Mouse (Mus musculus): Measurements from ENCODE around the gene Pde4c.

GRCm38 (mm10) chr8:70697366-70698250 lies 25.9 kb upstream of the Pde4c start:
- no peak for TF ChIP-seq POLR2A (IDR thresholded peaks at IDR 0.05; ENCODE audit: insufficient read length, low read depth)
- no peak for TF ChIP-seq MYOG (IDR thresholded peaks at IDR 0.05; ENCODE audit: control insufficient read depth in 1 of 3, insufficient read depth in 1 of 3, insufficient read length in 2 of 3, low read depth in 2 of 3)
- no peak for TF ChIP-seq POLR2AphosphoS2 (IDR thresholded peaks at IDR 0.05; ENCODE audit: insufficient read length, low read depth)
- no peak for TF ChIP-seq E2F4 (IDR thresholded peaks at IDR 0.05; ENCODE audit: insufficient read depth)
- TF ChIP-seq MAX (IDR thresholded peaks at IDR 0.05; ENCODE audit: low read depth): no peak
- no peak for TF ChIP-seq CEBPB (IDR thresholded peaks at IDR 0.05; ENCODE audit: insufficient read depth, poor library complexity, severe bottlenecking)
- TF ChIP-seq MYOD1 (IDR thresholded peaks at IDR 0.05; ENCODE audit: control insufficient read depth in 1 of 3, insufficient read length in 2 of 3, low read depth in 2 of 3): no peak
- TF ChIP-seq USF1 (IDR thresholded peaks at IDR 0.05; ENCODE audit: low read depth): no peak
- no peak for TF ChIP-seq TCF12 (IDR thresholded peaks at IDR 0.05; ENCODE audit: insufficient read depth, poor library complexity, severe bottlenecking)
- no peak for TF ChIP-seq SRF (IDR thresholded peaks at IDR 0.05; ENCODE audit: control insufficient read depth, insufficient read length, low read depth)
- TF ChIP-seq REST (IDR thresholded peaks at IDR 0.05; ENCODE audit: insufficient read depth, insufficient read length): no peak
- TF ChIP-seq TCF3 (IDR thresholded peaks at IDR 0.05; ENCODE audit: insufficient read length, low read depth): no peak

All from myocyte (in vitro differentiated cells).